Mouse (Mus musculus) liver, postnatal 0 days (tissue): ENCODE data around the gene Fsd2.

ENCODE experiments used
- CTCF ChIP-seq: sonication (generic); IDR thresholded peaks from 2 replicates; pipeline ENCODE4 v1.5.1; 2016; ENCODE audit warnings: antibody characterized with exemption, low read depth
- EP300 ChIP-seq: IDR thresholded peaks from 2 replicates; pipeline ENCODE4 v1.6.1; 2016; ENCODE audit warnings: antibody characterized with exemption, low read depth, mild to moderate bottlenecking

GRCm38 (mm10) chr7:81516154-81517030 is 50.4 kb downstream of the Fsd2 start:
- TF ChIP-seq CTCF (0 out of 2 replicates have a peak, but pooled peaks have one; percentile 14), EP300 (no peak)
